Mouse (Mus musculus) thymus, adult 2 months (tissue): ENCODE measurements around the gene Ankrd16.

ENCODE experiments used
- CTCF ChIP-seq: fragments of 200-500 bp; IDR thresholded peaks from 2 replicates; pipeline ENCODE4 v1.5.1; 2012; ENCODE audit warnings: mild to moderate bottlenecking, control low read depth, low read length, moderate library complexity, borderline replicate concordance; ENCODE audit not compliant: control insufficient read depth, poor library complexity, insufficient read depth; ENCODE audit errors: extremely low read depth
- POLR2A ChIP-seq: fragments of 200-500 bp; IDR thresholded peaks from 2 replicates; pipeline ENCODE4 v1.6.1; 2012; ENCODE audit warnings: mild to moderate bottlenecking, low read length, control low read depth, moderate library complexity; ENCODE audit not compliant: control insufficient read depth, poor library complexity, insufficient read depth; ENCODE audit errors: extremely low read depth

GRCm38 (mm10) chr2:11772401-11772800, 5.3 kb upstream of the Ankrd16 start:
- no peak for TF ChIP-seq POLR2A
- TF ChIP-seq CTCF = no peak
